Mouse (Mus musculus) T-helper 2 cell (primary cell): ENCODE data around the gene Rps6.
"Not testable (repeated sequence)": the region's sequence is repeated elsewhere in the genome, so short reads cannot be mapped to it uniquely, and the experiment has no call there.

Experiments used
- in situ Hi-C: fragments of 300-600 bp; cut with MboI, MseI; formaldehyde crosslinking; loops from one replicate; pipeline ENCODE4 v1.15.1; 2025; ENCODE audit warnings: high pct_unique_total_duplicates

Rps6 gene

DNA sequence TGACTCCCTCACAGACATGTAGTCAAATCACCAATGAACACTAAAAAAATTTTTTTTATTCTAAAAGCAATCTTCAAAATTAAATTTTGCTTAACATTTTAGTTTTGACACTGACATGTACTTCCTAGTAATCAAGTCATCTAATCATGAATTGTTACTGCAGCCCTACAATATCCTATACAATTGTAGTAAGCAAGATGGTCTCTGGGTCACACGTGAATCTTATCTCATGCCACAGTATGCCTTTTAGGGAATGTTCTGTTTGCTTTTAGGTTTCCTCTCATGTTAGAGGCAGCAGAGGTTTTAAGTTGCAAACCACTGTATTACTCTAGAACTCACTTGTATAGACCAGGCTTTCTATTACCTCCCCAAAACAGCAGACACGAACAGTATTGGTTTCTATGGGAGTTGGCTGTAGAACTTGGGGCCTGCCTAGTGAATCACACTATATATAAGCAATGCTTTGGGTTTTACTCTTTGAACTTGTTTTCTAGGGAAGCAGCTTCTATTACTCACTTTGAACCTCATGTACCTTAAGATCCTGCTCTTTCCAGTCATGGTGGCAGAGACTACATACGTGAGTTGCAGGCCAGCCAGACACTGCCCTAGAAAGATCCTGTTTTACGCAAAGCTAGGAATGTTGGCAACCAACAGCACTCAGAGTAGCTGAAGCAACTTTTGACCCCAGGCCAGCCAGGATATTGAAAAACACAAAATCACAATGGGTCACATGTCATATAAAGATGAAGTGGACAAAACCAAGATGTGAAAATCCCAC lies 4.2 kb downstream of the Rps6 start:
- in situ Hi-C loops: loop anchor here (25.0 kb wide), 1 partner anchor 266 kb away; the partner anchor contains the start of gene Rraga

DNA sequence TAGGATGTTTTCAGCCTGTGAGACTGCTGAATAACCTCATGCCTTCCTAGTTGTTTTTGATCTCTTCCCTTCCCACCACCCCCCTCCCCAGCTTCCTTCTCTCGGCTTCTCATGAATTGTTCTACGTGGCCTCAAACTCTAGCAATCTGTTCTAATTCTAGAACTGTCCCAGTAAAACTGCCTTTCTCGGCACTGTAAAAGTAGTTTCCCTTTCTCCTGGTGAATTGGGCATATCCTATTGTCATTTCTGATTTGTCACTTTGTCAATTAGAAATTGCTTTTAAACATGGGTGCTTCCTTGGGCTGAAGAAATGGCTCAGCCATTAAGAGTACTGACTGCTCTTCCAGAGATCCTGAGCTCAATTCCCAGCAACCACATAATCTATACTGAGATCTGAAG lies 5.2 kb downstream of the Rps6 start:
- in situ Hi-C loops: loop anchor here (25.0 kb wide), 1 partner anchor 265 kb away; the partner anchor contains the start of gene Rraga

DNA sequence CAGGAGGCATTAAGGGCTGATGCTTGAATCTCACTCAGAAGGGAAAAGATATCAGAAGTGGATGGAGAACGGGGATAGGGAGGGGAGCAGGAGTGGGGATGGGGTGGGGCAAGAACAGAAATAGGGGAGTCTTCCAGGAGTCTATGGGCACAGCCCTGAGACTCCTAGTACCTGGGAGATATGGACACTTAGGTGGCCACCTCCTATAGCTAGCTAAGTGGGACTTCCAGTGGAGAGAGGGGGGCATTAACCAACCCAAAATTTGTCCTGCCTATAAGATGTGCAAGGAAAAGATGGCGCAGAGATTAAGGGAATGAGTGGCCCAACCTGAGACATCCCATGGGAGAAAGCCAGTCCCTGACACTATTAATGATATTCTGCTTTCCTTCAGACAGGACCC lies 5.9 kb downstream of the Rps6 start:
- in situ Hi-C loops: loop anchor here (25.0 kb wide), 1 partner anchor 264 kb away; the partner anchor contains the start of gene Rraga

DNA sequence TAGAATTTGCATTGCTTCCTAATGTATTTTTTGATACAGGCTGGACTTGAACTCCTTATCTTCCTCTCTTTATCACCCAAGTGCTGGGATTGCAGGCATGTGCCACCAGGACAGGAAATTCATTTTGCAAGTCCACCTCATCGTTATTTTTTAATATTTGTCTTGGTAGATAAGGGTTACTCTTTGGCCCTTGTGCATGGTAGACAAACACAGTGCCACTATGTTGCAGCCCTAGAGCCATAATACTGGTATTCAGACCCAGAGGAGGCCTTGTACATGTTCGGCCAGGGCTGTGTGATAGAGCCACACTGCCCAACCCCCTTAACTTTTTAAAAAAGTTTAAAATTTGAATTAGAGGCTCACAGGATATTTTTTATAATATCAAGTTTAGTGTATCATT lies 10.0 kb downstream of the Rps6 start:
- in situ Hi-C loops: no loop called here

DNA sequence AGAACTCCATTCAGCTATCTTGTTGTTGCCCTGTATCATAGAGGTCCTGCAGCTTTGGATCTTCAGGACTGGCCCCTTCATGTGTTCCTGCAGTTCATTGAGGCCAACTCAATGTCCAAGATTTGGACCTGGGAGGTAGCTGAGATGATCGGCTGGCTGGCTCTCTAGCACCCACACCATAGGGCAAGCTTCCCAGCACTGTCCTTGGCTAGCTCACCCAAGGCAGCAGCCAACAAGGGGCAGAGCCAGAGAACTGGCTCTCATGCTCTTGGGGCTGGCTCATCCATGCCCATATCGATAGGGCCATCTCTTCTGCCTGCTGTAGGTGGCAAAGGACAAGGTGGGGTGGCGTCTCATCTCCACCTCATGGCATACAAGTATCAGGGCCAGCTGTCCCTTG lies 11.8 kb downstream of the Rps6 start:
- in situ Hi-C loops: no loop called here

DNA sequence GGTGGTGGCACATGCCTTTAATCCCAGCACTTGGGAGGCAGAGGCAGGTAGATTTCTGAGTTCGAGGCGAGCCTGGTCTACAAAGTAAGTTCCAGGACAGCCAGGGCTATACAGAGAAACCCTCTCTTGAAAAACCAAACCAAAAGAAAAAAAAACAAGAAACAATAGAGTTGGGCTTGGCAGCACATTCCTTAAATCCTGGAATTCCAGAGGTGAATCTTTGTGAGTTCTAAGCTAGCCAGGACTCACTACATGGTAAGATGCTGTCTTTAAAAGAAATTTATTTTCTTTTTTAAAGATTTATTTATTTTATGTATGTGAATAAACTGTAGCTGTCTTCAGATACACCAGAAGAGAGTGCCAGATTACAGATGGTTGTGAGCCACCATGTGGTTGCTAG lies 16.1 kb downstream of the Rps6 start:
- in situ Hi-C loops: not testable (repeated sequence)

DNA sequence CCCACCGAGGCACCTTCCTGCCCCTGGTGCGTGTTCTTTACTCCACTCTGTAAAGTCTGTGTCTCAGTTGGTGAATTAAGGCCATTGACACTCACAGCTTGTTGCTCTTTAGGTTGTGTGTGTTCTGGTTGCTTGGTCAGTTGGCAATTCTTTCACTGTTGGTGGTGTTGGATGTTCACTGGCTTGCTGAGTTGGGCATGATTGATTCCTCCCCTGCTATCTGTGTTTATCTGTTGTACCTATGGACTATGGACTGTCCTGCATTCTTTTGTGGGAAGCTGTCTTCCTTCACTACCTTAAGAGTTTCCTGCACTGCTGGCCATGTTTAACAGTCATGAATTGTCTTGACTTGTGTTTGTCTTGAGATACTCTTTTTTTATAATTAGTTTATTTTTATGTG lies 25.3 kb downstream of the Rps6 start:
- in situ Hi-C loops: no loop called here

DNA sequence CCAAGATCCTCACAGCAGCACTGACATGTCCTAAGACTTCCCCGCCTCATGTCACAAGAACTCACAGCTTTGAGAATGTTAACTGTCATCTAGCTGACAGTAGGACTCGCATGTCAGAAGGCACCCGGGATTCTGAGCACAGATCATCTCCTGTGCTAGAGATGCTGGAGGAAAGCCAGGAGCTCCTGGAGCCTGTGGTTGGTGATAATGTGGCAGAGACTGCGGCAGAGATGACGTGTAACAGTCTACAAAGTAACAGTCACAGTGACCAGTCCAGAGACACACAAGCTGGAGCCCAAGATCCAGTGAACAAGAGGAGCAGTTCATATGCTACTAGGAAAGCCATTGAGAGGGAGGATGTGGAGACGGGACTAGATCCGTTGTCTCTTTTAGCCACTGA lies 32.1 kb downstream of the Rps6 start:
- in situ Hi-C loops: no loop called here

DNA sequence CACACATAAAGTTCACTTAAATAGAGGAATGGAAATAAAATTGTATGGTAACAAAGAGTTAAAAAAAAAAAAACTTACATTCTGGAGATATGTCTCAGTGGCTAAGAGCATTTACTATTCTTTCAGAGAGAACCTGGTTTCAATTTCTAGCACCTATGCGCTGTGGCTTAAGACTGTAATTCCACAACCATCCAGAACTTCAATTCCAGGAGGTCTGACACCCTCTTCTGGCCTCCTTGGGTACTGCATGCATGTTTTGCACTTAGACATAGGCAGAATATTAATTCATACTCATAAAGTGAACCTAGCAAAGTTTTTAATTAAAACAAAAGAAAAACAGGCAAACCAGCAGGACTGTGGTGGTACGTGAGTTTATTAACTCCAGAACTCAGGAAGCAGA lies 34.0 kb downstream of the Rps6 start:
- in situ Hi-C loops: no loop called here

DNA sequence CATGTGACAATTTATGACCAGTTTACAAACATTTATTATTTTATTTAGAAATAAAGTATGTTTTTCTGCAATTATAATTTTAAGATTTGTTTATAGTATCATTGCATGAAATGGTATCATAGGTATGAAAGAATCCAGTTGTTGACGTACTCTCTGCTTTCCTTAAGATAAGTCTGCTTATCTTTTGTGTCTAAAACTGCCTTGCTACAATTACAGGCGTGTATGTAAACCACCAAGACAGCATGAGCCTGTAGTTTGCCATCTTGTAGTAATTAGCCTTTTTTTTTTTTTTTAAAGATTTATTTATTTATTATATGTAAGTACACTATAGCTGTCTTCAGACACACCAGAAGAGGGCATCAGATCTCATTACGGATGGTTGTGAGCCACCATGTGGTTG lies 42.4 kb downstream of the Rps6 start:
- in situ Hi-C loops: no loop called here

DNA sequence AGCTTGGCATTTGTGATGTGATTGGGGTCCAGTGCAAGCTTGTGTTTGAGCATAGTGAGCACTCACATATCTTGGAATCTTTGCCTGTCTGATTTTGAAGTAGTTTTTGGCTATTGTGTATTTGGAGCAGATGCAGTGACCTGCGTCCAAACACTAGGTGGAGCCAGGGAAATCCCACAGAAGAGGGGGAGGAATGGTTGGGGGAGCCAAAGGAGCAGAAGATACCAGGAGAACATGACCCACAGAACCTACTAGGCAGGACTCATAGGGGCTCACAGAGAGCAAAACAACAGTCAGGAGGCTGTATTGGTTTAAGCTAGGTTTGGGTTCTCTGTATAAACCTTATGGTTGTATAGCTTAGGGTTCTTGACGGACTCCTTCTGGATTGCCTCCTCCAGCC lies 46.6 kb downstream of the Rps6 start:
- in situ Hi-C loops: no loop called here
